Mouse (Mus musculus) embryonic fibroblast, embryonic 13.5 days (primary cell): ENCODE data around the gene Atp8a1.

Source experiments
- CTCF ChIP-seq: IDR thresholded peaks from 2 replicates; pipeline ENCODE4 v1.5.1; 2011; ENCODE audit warnings: mild to moderate bottlenecking, control low read depth, low read length, moderate library complexity, borderline replicate concordance; ENCODE audit not compliant: insufficient read depth
- POLR2A ChIP-seq: IDR thresholded peaks from 2 replicates; pipeline ENCODE4 v1.6.1; 2011; ENCODE audit warnings: low read depth, mild to moderate bottlenecking, control low read depth, low read length, moderate library complexity

- TF ChIP-seq CTCF (no peak), POLR2A (no peak)
Observed at GRCm38 (mm10) chr5:67778026-67778425, 69.2 kb downstream of the Atp8a1 start.
